Mouse (Mus musculus) ovary, adult 10 weeks (tissue): ENCODE measurements around the gene Ccdc141. TPM values are rescaled to one million over a fixed set of nuclear protein-coding genes. Genes with fewer than 3 reads are reported as not detected.

Experiments
- polyA plus RNA-seq: library from polyadenylated mRNA; stranded (reverse); fragments of 350-450 nt; fragmentation: Illumina TruSeq; extraction: RNeasy Lipid Tissue Mini Kit (QIAGEN cat#74804); gene quantifications from one replicate; pipeline ENCODE4 v1.2.3, GENCODE M21; 2014

The Ccdc141 gene
- 39.2 TPM for polyA plus RNA-seq

GRCm38 (mm10) chr2:77170633-77171105, at the start of gene Ccdc141:
TSS of gene Ccdc141 (minus strand) at chr2:77170636.

GRCm38 (mm10) chr2:76982391-76983145, 187.9 kb downstream of the Ccdc141 start, which contains the start of gene Ttn:
TSS of gene Ttn (minus strand) at chr2:76982547.

Other genes with a start within 250 kb of the Ccdc141 start
- 0.09 TPM for gene Ttn, start 188.1 kb downstream of the Ccdc141 start, polyA plus RNA-seq
- gene Sestd1, start 110.0 kb upstream of the Ccdc141 start, polyA plus RNA-seq: 35.5 TPM